Mouse (Mus musculus): ENCODE data around the gene Mettl8. TPM values are rescaled to one million over a fixed set of nuclear protein-coding genes. Genes with fewer than 3 reads are reported as not detected.

The Mettl8 gene
- polyA plus RNA-seq, 1 experiment from 2014 or later = 11.1 TPM

DNA sequence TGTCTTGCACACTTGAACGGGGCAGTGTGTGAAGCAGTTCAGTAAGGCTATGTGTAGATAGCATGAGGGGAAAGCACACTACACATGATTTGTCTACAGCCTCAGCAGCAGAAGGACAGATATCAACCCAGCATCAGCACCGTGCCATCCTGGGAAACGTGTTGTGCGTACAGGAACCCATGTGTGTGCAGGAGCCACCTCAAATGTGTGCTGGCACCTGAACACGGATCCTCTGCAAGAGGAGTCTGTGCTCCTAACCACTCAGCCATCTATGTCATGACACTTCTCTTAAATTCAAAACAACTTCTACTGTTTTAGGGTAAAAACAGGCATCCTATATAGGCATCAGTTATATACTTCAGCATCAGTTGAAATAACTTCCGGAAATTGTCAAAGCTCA is 80.6 kb downstream of the Mettl8 start:
- Histone ChIP-seq H3K9ac (ENCODE audit: low read depth, low read length) (no peak overlapping the region), H3K4me1 (ENCODE audit: control insufficient read depth, insufficient read depth, low read depth, low read length) (no peaks in the 10 kb centered on the region), H3K4me2 (ENCODE audit: low read length) (no peak overlapping the region), H3K27me3 (replicated peaks; ENCODE audit: control insufficient read depth, insufficient read depth, low read length) (no peaks in the 10 kb centered on the region), H3K9me3 (ENCODE audit: control insufficient read depth, low read length) (no peaks in the 10 kb centered on the region), H3K27ac (ENCODE audit: low read depth, low read length) (no peak overlapping the region), H3K4me3 (ENCODE audit: low read length) (no peak overlapping the region), H3K36me3 (ENCODE audit: control insufficient read depth, insufficient read depth, low read length) (no peaks in the 10 kb centered on the region)
- 95% methylated on average over 6 of the region's 6 CpGs for WGBS
- ATAC-seq = no peak

DNA sequence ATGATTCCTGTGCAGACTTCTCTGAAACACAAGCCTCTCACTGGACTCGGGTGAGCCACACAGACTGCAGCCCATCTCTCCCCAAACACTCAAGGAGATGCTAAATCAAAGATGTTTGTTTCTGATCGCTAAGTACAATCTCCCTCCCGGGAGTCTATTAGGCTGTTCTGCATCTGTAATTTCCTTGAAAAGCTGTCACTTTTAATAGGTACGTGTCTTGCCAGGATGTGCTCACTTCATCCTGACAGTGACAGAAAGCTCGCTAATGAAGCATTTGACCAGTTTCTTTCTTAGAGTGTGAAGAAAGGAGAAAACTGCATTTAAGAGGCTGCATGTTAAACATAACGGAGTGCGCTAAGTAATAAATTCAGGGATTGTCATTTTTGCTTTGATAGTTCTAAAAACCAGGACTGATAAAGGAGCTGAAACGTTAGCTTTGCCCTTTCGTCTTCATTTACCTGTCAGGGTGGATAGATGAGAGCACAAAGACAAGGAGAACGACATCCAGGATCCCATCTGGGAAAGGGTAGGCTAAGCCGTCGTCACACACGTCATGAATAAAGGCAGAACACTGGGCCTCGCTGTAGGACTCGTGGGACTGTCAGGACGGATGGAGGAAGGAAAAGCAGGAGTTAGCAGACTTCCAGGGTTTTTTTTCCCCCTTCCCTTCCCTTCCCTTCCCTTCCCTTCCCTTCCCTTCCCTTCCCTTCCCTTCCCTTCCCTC is 82.4 kb downstream of the Mettl8 start:
- H3K27me3 ChIP-seq (replicated peaks; ENCODE audit: control insufficient read depth, insufficient read depth, low read length) = no peaks in the 10 kb centered on the region
- no peak overlapping the region; the same call in 1 of the 2 replicates for H3K9ac ChIP-seq (ENCODE audit: low read depth, low read length)
- peak overlapping the region; percentile 27 for H3K4me2 ChIP-seq (ENCODE audit: low read length)
- H3K9me3 ChIP-seq (ENCODE audit: control insufficient read depth, low read length) = no peaks in the 10 kb centered on the region
- 52% methylated on average over 16 of the region's 16 CpGs for WGBS
- no peaks in the 10 kb centered on the region for H3K4me1 ChIP-seq (ENCODE audit: control insufficient read depth, insufficient read depth, low read depth, low read length)
- no peak overlapping the region for H3K27ac ChIP-seq (ENCODE audit: low read depth, low read length)
- no peak for ATAC-seq
- no peaks in the 10 kb centered on the region for H3K36me3 ChIP-seq (ENCODE audit: control insufficient read depth, insufficient read depth, low read length)
- no peak overlapping the region for H3K4me3 ChIP-seq (ENCODE audit: low read length)

DNA sequence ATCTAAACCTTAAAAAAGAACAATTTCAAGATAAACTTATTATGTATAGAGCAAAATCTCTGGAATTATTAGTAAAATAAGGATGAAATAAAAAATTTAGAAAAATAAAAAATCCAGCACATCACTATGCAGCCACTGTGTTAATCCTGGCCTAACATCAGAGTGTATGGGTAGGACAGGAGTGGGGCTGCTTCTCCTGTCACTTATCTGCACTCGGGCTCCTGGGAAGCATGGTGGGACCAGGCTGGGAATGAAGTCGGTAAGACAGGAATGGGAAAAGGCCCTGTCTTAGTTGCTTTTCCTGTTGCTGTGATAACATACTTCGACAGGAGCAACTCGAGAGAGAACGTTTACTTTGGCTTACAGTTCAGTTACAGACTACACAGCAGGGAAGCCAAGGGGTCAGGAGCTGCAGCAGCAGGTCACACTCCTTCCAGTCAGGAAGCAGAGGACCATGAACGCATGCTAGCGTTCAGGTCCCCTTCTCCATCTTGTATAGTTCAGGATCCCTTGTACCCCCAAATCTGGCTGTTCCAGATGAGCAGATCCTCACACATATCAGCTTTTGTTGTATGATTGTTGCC is 85.1 kb downstream of the Mettl8 start:
- Histone ChIP-seq H3K9ac (ENCODE audit: low read depth, low read length) (no peak overlapping the region), H3K27ac (ENCODE audit: low read depth, low read length) (no peak overlapping the region), H3K4me1 (ENCODE audit: control insufficient read depth, insufficient read depth, low read depth, low read length) (no peaks in the 10 kb centered on the region), H3K9me3 (ENCODE audit: control insufficient read depth, low read length) (no peaks in the 10 kb centered on the region), H3K4me3 (ENCODE audit: low read length) (no peak overlapping the region), H3K27me3 (replicated peaks; ENCODE audit: control insufficient read depth, insufficient read depth, low read length) (no peaks in the 10 kb centered on the region), H3K36me3 (ENCODE audit: control insufficient read depth, insufficient read depth, low read length) (no peaks in the 10 kb centered on the region), H3K4me2 (ENCODE audit: low read length) (no peak overlapping the region)
- no peak for ATAC-seq
- WGBS = 57% methylated on average over 7 of the region's 7 CpGs

DNA sequence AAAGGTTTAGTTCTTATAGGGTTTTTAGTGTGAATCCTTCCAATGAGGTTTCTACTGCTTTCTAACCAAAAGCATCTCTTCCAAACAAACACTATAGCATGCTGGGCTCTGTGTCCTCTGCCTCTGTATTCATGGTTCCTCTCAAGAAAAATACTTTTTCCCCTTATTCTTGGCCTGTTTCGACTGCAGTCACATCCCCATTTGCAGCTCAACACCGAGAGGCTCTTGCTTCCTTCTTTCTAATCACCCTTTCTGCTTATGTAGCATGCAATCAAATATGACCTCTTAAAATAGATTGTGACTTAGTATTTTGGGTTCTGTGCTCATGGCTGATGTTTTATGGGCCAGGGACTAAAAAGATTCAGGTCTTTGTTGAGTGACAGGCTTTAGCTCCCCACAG is 87.1 kb downstream of the Mettl8 start:
- no peaks in the 10 kb centered on the region for H3K9me3 ChIP-seq (ENCODE audit: control insufficient read depth, low read length)

DNA sequence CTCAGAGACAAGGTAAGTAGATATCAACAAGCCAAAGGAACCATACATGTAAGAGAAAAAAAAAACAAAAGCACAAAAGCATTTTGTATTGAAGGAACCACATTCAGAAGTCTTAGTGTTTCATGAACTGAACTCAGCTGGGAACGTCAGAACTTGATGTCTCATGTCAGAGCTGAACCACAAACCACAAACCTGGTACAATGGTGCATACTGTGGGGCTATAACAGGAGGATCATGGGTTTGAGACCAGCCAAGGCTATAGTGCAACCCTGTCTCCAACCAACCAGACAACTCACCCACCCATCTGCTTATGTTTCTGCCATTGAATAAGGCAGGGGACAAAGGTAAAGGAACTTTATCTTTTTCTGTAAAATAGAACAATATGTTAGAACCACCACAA is 88.2 kb downstream of the Mettl8 start:
- Histone ChIP-seq H3K9me3 (ENCODE audit: control insufficient read depth, low read length) (no peaks in the 10 kb centered on the region), H3K9ac (ENCODE audit: low read depth, low read length) (no peak overlapping the region), H3K36me3 (ENCODE audit: control insufficient read depth, insufficient read depth, low read length) (0 out of 2 replicates have a peak, but pooled peaks cover 2% of the 10 kb centered on the region), H3K27ac (ENCODE audit: low read depth, low read length) (no peak overlapping the region), H3K4me2 (ENCODE audit: low read length) (no peak overlapping the region), H3K27me3 (replicated peaks; ENCODE audit: control insufficient read depth, insufficient read depth, low read length) (no peaks in the 10 kb centered on the region), H3K4me3 (ENCODE audit: low read length) (no peak overlapping the region), H3K4me1 (ENCODE audit: control insufficient read depth, insufficient read depth, low read depth, low read length) (no peaks in the 10 kb centered on the region)
- ATAC-seq = no peak
- WGBS = 76% methylated on average over 1 of the region's 1 CpGs

More for the DNA sequence above, 87.1 kb downstream of the Mettl8 start:
- Histone ChIP-seq H3K4me3 (ENCODE audit: low read length) (no peak overlapping the region), H3K27me3 (replicated peaks; ENCODE audit: control insufficient read depth, insufficient read depth, low read length) (no peaks in the 10 kb centered on the region), H3K9ac (ENCODE audit: low read depth, low read length) (no peak overlapping the region), H3K27ac (ENCODE audit: low read depth, low read length) (no peak overlapping the region), H3K4me1 (ENCODE audit: control insufficient read depth, insufficient read depth, low read depth, low read length) (no peaks in the 10 kb centered on the region), H3K36me3 (ENCODE audit: control insufficient read depth, insufficient read depth, low read length) (0 out of 2 replicates have a peak, but pooled peaks cover 2% of the 10 kb centered on the region), H3K4me2 (ENCODE audit: low read length) (no peak overlapping the region)
- 88% methylated on average over 2 of the region's 2 CpGs for WGBS
- ATAC-seq = no peak

DNA sequence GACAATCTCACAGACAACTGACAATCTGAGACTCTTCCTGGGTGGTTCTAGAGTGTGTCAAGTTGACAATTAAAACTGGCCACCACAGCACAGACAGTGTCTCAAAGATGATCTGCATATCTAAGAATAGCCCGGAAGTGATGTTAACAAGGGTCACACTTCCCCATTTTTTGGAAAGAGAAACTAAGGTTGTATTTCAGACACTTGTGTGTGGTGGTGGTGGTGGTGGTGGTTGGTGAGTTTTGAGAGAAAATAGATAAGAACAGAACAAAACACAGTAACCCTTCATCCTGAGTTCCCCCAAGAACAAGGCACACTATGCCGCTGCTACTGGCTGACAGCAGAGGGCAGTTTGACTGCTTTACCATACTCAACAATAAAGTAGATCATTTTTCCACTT is 90.6 kb downstream of the Mettl8 start:
- Histone ChIP-seq H3K27me3 (replicated peaks; ENCODE audit: control insufficient read depth, insufficient read depth, low read length) (no peaks in the 10 kb centered on the region), H3K9me3 (ENCODE audit: control insufficient read depth, low read length) (no peaks in the 10 kb centered on the region), H3K4me3 (ENCODE audit: low read length) (no peak overlapping the region), H3K27ac (ENCODE audit: low read depth, low read length) (no peak overlapping the region), H3K4me1 (ENCODE audit: control insufficient read depth, insufficient read depth, low read depth, low read length) (no peaks in the 10 kb centered on the region), H3K9ac (ENCODE audit: low read depth, low read length) (no peak overlapping the region), H3K4me2 (ENCODE audit: low read length) (no peak overlapping the region), H3K36me3 (ENCODE audit: control insufficient read depth, insufficient read depth, low read length) (0 out of 2 replicates have a peak, but pooled peaks cover 2% of the 10 kb centered on the region)
- ATAC-seq = no peak
- 88% methylated on average over 2 of the region's 2 CpGs for WGBS

DNA sequence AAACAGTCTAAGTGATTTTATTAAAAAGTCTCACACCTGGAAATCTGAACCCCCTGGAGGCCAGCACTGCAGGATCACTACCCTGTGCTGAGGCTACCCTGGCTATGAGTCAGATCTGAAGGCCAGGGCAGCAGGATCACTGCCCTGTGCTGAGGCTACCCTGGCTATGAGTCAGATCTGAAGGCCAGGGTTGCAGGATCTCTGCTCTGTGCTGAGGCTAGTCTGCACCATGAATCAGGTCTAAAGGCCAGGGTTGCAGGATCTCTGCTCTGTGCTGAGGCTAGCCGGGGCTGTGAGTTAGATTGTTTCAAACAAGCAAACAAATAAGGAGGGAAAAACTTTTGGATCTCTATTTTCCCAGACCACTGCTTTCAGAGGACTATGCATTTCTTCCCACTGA is 92.5 kb downstream of the Mettl8 start:
- Histone ChIP-seq H3K36me3 (ENCODE audit: control insufficient read depth, insufficient read depth, low read length) (0 out of 2 replicates have a peak, but pooled peaks cover 2% of the 10 kb centered on the region), H3K4me1 (ENCODE audit: control insufficient read depth, insufficient read depth, low read depth, low read length) (no peaks in the 10 kb centered on the region), H3K9ac (ENCODE audit: low read depth, low read length) (no peak overlapping the region), H3K27ac (ENCODE audit: low read depth, low read length) (no peak overlapping the region), H3K27me3 (replicated peaks; ENCODE audit: control insufficient read depth, insufficient read depth, low read length) (no peaks in the 10 kb centered on the region), H3K4me3 (ENCODE audit: low read length) (no peak overlapping the region), H3K4me2 (ENCODE audit: low read length) (no peak overlapping the region), H3K9me3 (ENCODE audit: control insufficient read depth, low read length) (no peaks in the 10 kb centered on the region)
- WGBS = 93% methylated on average over 1 of the region's 1 CpGs
- ATAC-seq = no peak

DNA sequence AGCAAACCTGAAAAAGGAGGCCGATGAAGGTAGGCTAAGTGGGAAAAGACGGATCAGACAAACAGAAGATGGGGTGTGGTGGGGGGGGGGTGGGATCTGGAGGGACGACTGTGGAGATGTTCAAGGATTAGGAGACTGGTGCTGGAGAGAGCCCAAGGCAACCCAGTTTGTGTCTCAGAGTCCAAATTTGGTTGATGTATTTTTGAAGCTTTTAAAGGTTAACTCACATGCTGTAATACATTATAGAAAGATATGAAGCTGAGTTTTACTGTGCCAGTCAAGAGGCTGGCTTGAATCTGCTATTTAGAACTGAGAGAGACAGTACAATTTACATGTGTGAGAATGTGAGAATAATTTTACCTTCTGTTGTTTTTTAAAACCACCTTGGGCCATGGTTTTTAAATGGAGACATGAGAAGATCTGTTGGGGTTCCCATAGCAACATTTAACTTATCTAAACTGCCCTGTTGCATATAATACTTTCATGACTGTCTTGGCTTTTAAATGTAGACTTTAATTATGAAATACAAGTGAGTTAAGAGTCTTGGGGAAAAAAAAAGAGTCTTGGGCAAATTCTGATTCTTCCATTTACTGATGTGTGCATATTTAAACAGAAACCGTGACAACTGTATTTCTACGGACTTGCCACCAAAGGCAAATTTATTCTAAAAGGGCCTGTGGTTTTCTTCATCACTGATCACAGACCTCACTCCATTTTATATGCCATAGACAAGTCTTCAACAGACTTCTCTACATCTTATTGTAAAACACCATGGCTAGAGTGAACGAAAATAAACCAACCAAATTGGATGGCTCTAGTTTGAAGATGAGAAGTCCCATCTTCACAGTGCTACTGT is 94.1 kb downstream of the Mettl8 start:
- ATAC-seq = no peak
- no peak overlapping the region for H3K9ac ChIP-seq (ENCODE audit: low read depth, low read length)
- H3K9me3 ChIP-seq (ENCODE audit: control insufficient read depth, low read length) = no peaks in the 10 kb centered on the region
- H3K36me3 ChIP-seq (ENCODE audit: control insufficient read depth, insufficient read depth, low read length) = 0 out of 2 replicates have a peak, but pooled peaks cover 2% of the 10 kb centered on the region
- no peak overlapping the region for H3K27ac ChIP-seq (ENCODE audit: low read depth, low read length)
- no peak overlapping the region for H3K4me3 ChIP-seq (ENCODE audit: low read length)
- H3K4me1 ChIP-seq (ENCODE audit: control insufficient read depth, insufficient read depth, low read depth, low read length) = peaks cover 4% of the 10 kb centered on the region; the same call in 1 of the 2 replicates
- WGBS = 73% methylated on average over 6 of the region's 6 CpGs
- H3K4me2 ChIP-seq (ENCODE audit: low read length) = no peak overlapping the region
- H3K27me3 ChIP-seq (replicated peaks; ENCODE audit: control insufficient read depth, insufficient read depth, low read length) = no peaks in the 10 kb centered on the region

DNA sequence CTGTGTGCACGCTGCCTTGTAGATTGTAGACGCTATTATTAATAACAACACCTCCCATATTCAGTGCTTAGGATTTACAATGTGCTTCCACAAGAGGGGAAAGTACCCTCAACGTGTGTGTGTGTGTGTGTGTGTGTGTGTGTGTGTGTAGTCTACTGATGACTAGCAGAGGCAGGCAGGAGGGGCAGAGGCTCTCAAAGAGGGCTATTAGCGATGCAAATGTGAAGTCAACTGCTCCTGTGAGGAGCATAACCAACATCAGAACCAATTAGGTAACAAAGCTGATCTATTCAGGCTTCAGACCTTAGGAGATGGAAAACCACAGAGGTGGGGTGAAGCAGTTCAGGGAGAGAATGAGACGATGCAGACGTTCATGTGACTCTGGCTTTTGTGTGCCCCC is 95.3 kb downstream of the Mettl8 start:
- Histone ChIP-seq H3K27me3 (replicated peaks; ENCODE audit: control insufficient read depth, insufficient read depth, low read length) (no peaks in the 10 kb centered on the region), H3K27ac (ENCODE audit: low read depth, low read length) (no peak overlapping the region)
- peak; percentile 70 for ATAC-seq

More for the DNA sequence above, 95.3 kb downstream of the Mettl8 start:
- Histone ChIP-seq H3K4me2 (ENCODE audit: low read length) (no peak overlapping the region), H3K4me1 (ENCODE audit: control insufficient read depth, insufficient read depth, low read depth, low read length) (peaks cover 4% of the 10 kb centered on the region; the same call in 1 of the 2 replicates), H3K36me3 (ENCODE audit: control insufficient read depth, insufficient read depth, low read length) (0 out of 2 replicates have a peak, but pooled peaks cover 2% of the 10 kb centered on the region), H3K9ac (ENCODE audit: low read depth, low read length) (no peak overlapping the region), H3K9me3 (ENCODE audit: control insufficient read depth, low read length) (no peaks in the 10 kb centered on the region), H3K4me3 (ENCODE audit: low read length) (no peak overlapping the region)
- WGBS = 57% methylated on average over 6 of the region's 6 CpGs

Measured in hindbrain, embryonic 16.5 days (tissue).